Mouse (Mus musculus) CH12.LX (cell line): ENCODE data around the gene Nup62. TPM values are rescaled to one million over a fixed set of nuclear protein-coding genes. Genes with fewer than 3 reads are reported as not detected.

Source experiments
- DNase-seq: peaks from one replicate; pipeline ENCODE4 v3.0.0-alpha.2; 2013; ENCODE audit errors: extremely low read depth
- H3K27ac ChIP-seq: 2 replicates; pipeline ENCODE4 v1.5.1; 2012; ENCODE audit warnings: low read depth, mild to moderate bottlenecking, control low read depth, moderate library complexity; ENCODE audit not compliant: insufficient read depth
- H3K27me3 ChIP-seq: replicated peaks from 2 replicates; pipeline ENCODE3; 2012; ENCODE audit warnings: inconsistent platforms
- H3K36me3 ChIP-seq, 2 experiments: replicated peaks in 1 of 2; 2 replicates each; pipeline versions ENCODE3 to v1.6.1; 2012; ENCODE audit warnings: inconsistent platforms in 1 of 2, low read length in 1 of 2, mild to moderate bottlenecking in 1 of 2, mixed read lengths in 1 of 2, moderate library complexity in 1 of 2; ENCODE audit not compliant: control insufficient read depth in 1 of 2, insufficient read depth in 1 of 2
- H3K4me1 ChIP-seq, 2 experiments: 2 replicates each; pipeline ENCODE4 v1.6.1; 2012; ENCODE audit warnings: inconsistent platforms in 1 of 2, moderate library complexity in 1 of 2; ENCODE audit not compliant: insufficient read depth in 2 of 2, control insufficient read depth in 1 of 2
- H3K4me2 ChIP-seq: 2 replicates; pipeline ENCODE4 v1.6.1; 2012; ENCODE audit warnings: low read depth, mild to moderate bottlenecking, control low read depth; ENCODE audit not compliant: poor library complexity, insufficient read depth, severe bottlenecking
- H3K4me3 ChIP-seq, 3 experiments: fragments of 150-350 bp in 1 of 3; sonication (generic) in 1 of 3; replicated peaks in 1 of 3; 2 replicates each; pipeline versions ENCODE3 to v1.5.1; 2011 to 2012; ENCODE audit warnings: low read depth in 2 of 3, low read length in 2 of 3, mild to moderate bottlenecking in 2 of 3, moderate library complexity in 2 of 3, control low read depth in 1 of 3, improper control_type of control experiment in 1 of 3, inconsistent platforms in 1 of 3, mixed read lengths in 1 of 3; ENCODE audit not compliant: poor library complexity in 1 of 3
- H3K79me2 ChIP-seq: replicated peaks from 2 replicates; pipeline ENCODE4 v1.6.1; 2012; ENCODE audit warnings: mild to moderate bottlenecking, moderate library complexity; ENCODE audit not compliant: control insufficient read depth, poor library complexity, insufficient read depth, severe bottlenecking; ENCODE audit errors: extremely low read depth
- H3K9ac ChIP-seq: 2 replicates; pipeline ENCODE4 v1.6.1; 2012; ENCODE audit warnings: low read depth, mild to moderate bottlenecking, control low read depth, moderate library complexity; ENCODE audit not compliant: insufficient read depth
- H3K9me3 ChIP-seq: replicated peaks from 2 replicates; pipeline ENCODE3; 2012; ENCODE audit warnings: low read length, inconsistent platforms, mixed read lengths
- BHLHE40 ChIP-seq: IDR thresholded peaks from 2 replicates; pipeline ENCODE4 v1.6.1; 2011; ENCODE audit warnings: mild to moderate bottlenecking, low read depth, low read length, improper control_type of control experiment
- CHD2 ChIP-seq: IDR thresholded peaks from 2 replicates; pipeline ENCODE4 v1.6.1; 2011; ENCODE audit warnings: low read length, improper control_type of control experiment
- CTCF ChIP-seq, 2 experiments: IDR thresholded peaks in 1 of 2; conservative IDR thresholded peaks in 1 of 2; 2 replicates each; pipeline ENCODE4 v1.5.1; 2011 to 2012; ENCODE audit warnings: low read depth in 2 of 2, low read length in 2 of 2, improper control_type of control experiment in 1 of 2, inconsistent platforms in 1 of 2, mild to moderate bottlenecking in 1 of 2, moderate library complexity in 1 of 2
- EP300 ChIP-seq: IDR thresholded peaks from 2 replicates; pipeline ENCODE4 v1.6.1; 2011; ENCODE audit warnings: low read length, improper control_type of control experiment
- GABPA ChIP-seq: IDR thresholded peaks from 2 replicates; pipeline ENCODE4 v1.6.1; 2012; ENCODE audit warnings: low read depth, low read length, improper control_type of control experiment, inconsistent platforms; ENCODE audit not compliant: insufficient replicate concordance
- IRF4 ChIP-seq: IDR thresholded peaks from 2 replicates; pipeline ENCODE4 v1.6.1; 2014; ENCODE audit warnings: low read depth, mild to moderate bottlenecking, inconsistent platforms, low read length, improper control_type of control experiment
- JUND ChIP-seq: conservative IDR thresholded peaks from 2 replicates; pipeline ENCODE4 v1.6.1; 2011; ENCODE audit warnings: low read depth, low read length, improper control_type of control experiment
- KAT2A ChIP-seq: IDR thresholded peaks from 2 replicates; pipeline ENCODE4 v1.6.1; 2012; ENCODE audit warnings: low read length, improper control_type of control experiment, inconsistent platforms; ENCODE audit not compliant: insufficient replicate concordance
- MAX ChIP-seq: IDR thresholded peaks from 2 replicates; pipeline ENCODE4 v1.6.1; 2011; ENCODE audit warnings: low read length, improper control_type of control experiment
- MAZ ChIP-seq: IDR thresholded peaks from 2 replicates; pipeline ENCODE4 v1.6.1; 2012; ENCODE audit warnings: low read depth, mild to moderate bottlenecking, inconsistent platforms, low read length, improper control_type of control experiment, moderate library complexity
- POLR2A ChIP-seq: IDR thresholded peaks from 2 replicates; pipeline ENCODE4 v1.6.1; 2011; ENCODE audit warnings: low read depth, mild to moderate bottlenecking, improper control_type of control experiment, low read length
- RAD21 ChIP-seq: IDR thresholded peaks from 2 replicates; pipeline ENCODE4 v1.6.1; 2011; ENCODE audit warnings: low read depth, mild to moderate bottlenecking, low read length, improper control_type of control experiment, moderate library complexity
- SIN3A ChIP-seq: IDR thresholded peaks from 2 replicates; pipeline ENCODE4 v1.6.1; 2012; ENCODE audit warnings: low read length, improper control_type of control experiment, inconsistent platforms
- SMC3 ChIP-seq: IDR thresholded peaks from 2 replicates; pipeline ENCODE4 v1.6.1; 2011; ENCODE audit warnings: low read depth, low read length, improper control_type of control experiment
- TBP ChIP-seq: conservative IDR thresholded peaks from 2 replicates; pipeline ENCODE4 v1.6.1; 2011; ENCODE audit warnings: low read depth, low read length, improper control_type of control experiment
- ZC3H11A ChIP-seq: IDR thresholded peaks from 2 replicates; pipeline ENCODE4 v1.6.1; 2012; ENCODE audit warnings: low read depth, mild to moderate bottlenecking, inconsistent platforms, low read length, improper control_type of control experiment
- ZKSCAN1 ChIP-seq: IDR thresholded peaks from 2 replicates; pipeline ENCODE4 v1.6.1; 2012; ENCODE audit warnings: low read depth, inconsistent platforms, low read length, improper control_type of control experiment, borderline replicate concordance
- ZMIZ1 ChIP-seq: IDR thresholded peaks from 2 replicates; pipeline ENCODE4 v1.6.1; 2012; ENCODE audit warnings: low read depth, mild to moderate bottlenecking, inconsistent platforms, low read length, improper control_type of control experiment
- dilution Hi-C: fragments of 300-500 bp; cut with MboI; formaldehyde crosslinking; loops from 2 replicates; pipeline ENCODE4 v1.14.3; 2020; ENCODE audit warnings: low sequenced_read_pairs; ENCODE audit not compliant: extremely low pct_unique_long_range_greater_than_20kb, extremely low pct_ligation_motif_present
- in situ Hi-C: fragments of 300-500 bp; cut with MboI; formaldehyde crosslinking; loops from 3 replicates; pipeline ENCODE4 v1.14.3; 2019; ENCODE audit warnings: low sequenced_read_pairs, low pct_ligation_motif_present, low pct_unique_long_range_greater_than_20kb, mixed read lengths
- polyA plus RNA-seq: library from polyadenylated mRNA; unstranded; fragments of >175 nt; gene quantifications from 2 replicates; pipeline ENCODE4 v1.2.1, GENCODE M21; 2012; ENCODE audit warnings: low read depth; ENCODE audit not compliant: insufficient read length
- total RNA-seq, 2 experiments: library from RNA; depleted of rRNA; stranded (reverse); fragments of 300-350 nt in 1 of 2; fragments of >200 nt in 1 of 2; gene quantifications; 2 replicates each; pipeline ENCODE4 v1.2.3; 2012 to 2014

The Nup62 gene
- total and polyA plus RNA-seq, 3 experiments = 93.3 to 151 (median 101) TPM

- H3K27ac ChIP-seq = no peak overlapping the region
- H3K9me3 ChIP-seq = no peaks in the 10 kb centered on the region
- no peak overlapping the region for H3K9ac ChIP-seq
- no peaks in the 10 kb centered on the region for H3K79me2 ChIP-seq
- TF ChIP-seq ZKSCAN1 = no peak
- no peak for TF ChIP-seq GABPA
- no peak for TF ChIP-seq EP300
- TF ChIP-seq KAT2A = no peak
- TF ChIP-seq SIN3A = no peak
- no peak for TF ChIP-seq CTCF (conservative IDR thresholded peaks at IDR 0.05 in 1 of 2, IDR thresholded peaks at IDR 0.05 in 1 of 2; ENCODE audit: low read depth in 2 of 2, low read length in 2 of 2)
- no peak for TF ChIP-seq RAD21
- TF ChIP-seq POLR2A = no peak
- TF ChIP-seq BHLHE40 = no peak
- no peak for TF ChIP-seq MAZ
- dilution Hi-C loops (no loop called here), in situ Hi-C loops (loop anchor here (25.0 kb wide), 1 partner anchor 1365 kb away; the partner anchor contains the start of gene Siglecg)
- no peak for DNase-seq
- no peaks in the 10 kb centered on the region for H3K27me3 ChIP-seq
- H3K4me3 ChIP-seq = no peak overlapping the region
- H3K36me3 ChIP-seq = peaks cover 42 to 79% of the 10 kb centered on the region in 2 experiments
- H3K4me1 ChIP-seq = no peaks in the 10 kb centered on the region
- no peak overlapping the region for H3K4me2 ChIP-seq
Measured at GRCm38 (mm10) chr7:44776849-44777498, 38.9 kb upstream of the Nup62 start.

- Histone ChIP-seq H3K36me3 (peaks cover 32 to 52% of the 10 kb centered on the region in 2 experiments), H3K79me2 (no peaks in the 10 kb centered on the region), H3K4me1 (no peaks in the 10 kb centered on the region), H3K9me3 (no peaks in the 10 kb centered on the region), H3K27ac (no peak overlapping the region), H3K4me3 (no peak overlapping the region), H3K9ac (no peak overlapping the region), H3K4me2 (no peak overlapping the region), H3K27me3 (no peaks in the 10 kb centered on the region)
- in situ Hi-C loops = loop anchor here (5.0 to 25.0 kb wide), 2 partner anchors 58 to 1368 kb away; partner anchors contain the start of gene Siglecg
- dilution Hi-C loops = no loop called here
- no peak for DNase-seq
- TF ChIP-seq CHD2 (no peak), SMC3 (no peak), JUND (no peak), MAX (no peak), IRF4 (no peak), TBP (no peak), ZMIZ1 (no peak), ZC3H11A (no peak), GABPA (no peak)
Measured at GRCm38 (mm10) chr7:44780101-44780500, 35.8 kb upstream of the Nup62 start.
